8 mouse cellular contexts compared by ENCODE assay signal in the genomic region with DNA sequence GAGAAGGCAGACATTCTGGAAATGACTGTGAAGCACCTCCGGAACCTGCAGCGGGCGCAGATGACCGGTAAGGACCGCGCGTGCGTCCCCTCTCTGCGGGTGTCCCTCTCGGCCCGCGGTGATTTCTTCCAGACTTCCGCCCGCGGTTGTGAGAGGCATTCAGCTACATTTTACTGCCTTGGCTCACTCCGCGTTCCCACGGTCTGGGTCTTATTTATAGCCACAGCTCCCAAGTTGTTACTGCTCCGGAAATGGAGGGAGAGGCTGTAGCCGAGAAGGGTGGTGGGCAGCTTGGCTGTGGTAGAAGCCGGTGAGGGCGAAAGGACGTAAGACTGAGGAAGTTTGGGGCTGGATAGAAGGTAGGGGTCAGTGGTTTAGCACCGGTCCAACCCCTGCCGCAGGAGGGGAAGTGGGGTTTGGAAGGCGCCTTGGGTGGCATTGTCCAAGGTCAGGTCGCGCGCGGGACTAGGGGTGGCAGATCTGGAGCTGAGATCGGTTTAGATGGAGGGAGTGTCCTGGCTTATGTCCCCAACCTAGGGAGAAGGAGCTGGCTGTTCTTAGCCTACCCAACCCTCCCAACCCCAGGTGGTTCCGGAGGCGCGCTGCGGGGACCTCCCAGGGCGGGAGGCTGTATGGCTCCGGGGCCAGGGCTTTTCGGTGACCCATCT. TPM values are rescaled to one million over a fixed set of nuclear protein-coding genes. Genes with fewer than 3 reads are reported as not detected.
A peak's percentile ranks its signal among the peaks of the same experiment; 100 is the strongest.
DNase-seq lines count a peak whose midpoint lies in the region; TF ChIP-seq lines count a peak whose summit lies in the region.

No protein-coding gene starts in this region.

- peak; percentile 27; the same call in 1 of the 2 replicates for TF ChIP-seq POLR2A in cerebellum, adult 2 months (IDR thresholded peaks at IDR 0.05; ENCODE audit: borderline replicate concordance, insufficient read depth, low read length)

- H3K4me1 ChIP-seq in cerebellum, adult 2 months (ENCODE audit: control insufficient read depth, insufficient read depth, low read length), result no peaks in the 10 kb centered on the region

- H3K27me3 ChIP-seq in cerebellum, adult 2 months (ENCODE audit: control insufficient read depth, insufficient read depth, low read length), result peaks cover 11% of the 10 kb centered on the region; the same call in 1 of the 2 replicates

- TF ChIP-seq CTCF in cerebellum, adult 2 months (IDR thresholded peaks at IDR 0.05; ENCODE audit: borderline replicate concordance, insufficient read depth, low read depth, low read length), result no peak

- H3K27ac ChIP-seq in cerebellum, adult 2 months (ENCODE audit: insufficient read depth, low read length), result peak overlapping the region; percentile 63

- intact Hi-C loops in heart, postnatal 25 days (cut with DNase I), result loop anchor here (2.0 kb wide), 2 partner anchors 252 to 338 kb away; no protein-coding TSS in a partner anchor

- 1% methylated on average over 38 of the region's 38 CpGs for WGBS in cerebellum, adult 2 months

- DNase-seq in R1 (ENCODE audit: low read depth, low spot score), result peak; percentile 77
- DNase-seq in cerebellum, adult 2 months, result peak; percentile 68 to 74
- peak; percentile 83 for DNase-seq in forelimb bud, embryonic 11.5 days (ENCODE audit: low read depth, low spot score)
- peak; percentile 59 for DNase-seq in heart, postnatal 25 days (ENCODE audit: low spot score)
- peak; percentile 29 for DNase-seq in layer of hippocampus, adult 9-11 months
- peak; percentile 72 to 77 for DNase-seq in lung, postnatal 4 days
- peak; percentile 59 for DNase-seq in right cerebral cortex, postnatal 14 days
- no peak for DNase-seq in T-cell, adult 2 months (ENCODE audit: low spot score)

- H3K4me3 ChIP-seq in cerebellum, adult 2 months (replicated peaks; ENCODE audit: insufficient read depth, low read depth, low read length), result peak overlapping the region; percentile 54

RNA-seq across cellular contexts. Expression of a gene that starts 2.1 kb away (rescaled TPM):
- polyA plus RNA-seq in cerebellum, adult 2 months (2012; rRNA removed), result 22.4 and 24.5 TPM in 2 replicates
- 10 to 100 TPM; 24.0 to 27.4 TPM for total RNA-seq in heart, postnatal 25 days (2021)
